Mouse (Mus musculus): ENCODE measurements around the gene Wdcp.
"Not testable (repeated sequence)": the region's sequence is repeated elsewhere in the genome, so short reads cannot be mapped to it uniquely, and the experiment has no call there.

The Wdcp gene

DNA sequence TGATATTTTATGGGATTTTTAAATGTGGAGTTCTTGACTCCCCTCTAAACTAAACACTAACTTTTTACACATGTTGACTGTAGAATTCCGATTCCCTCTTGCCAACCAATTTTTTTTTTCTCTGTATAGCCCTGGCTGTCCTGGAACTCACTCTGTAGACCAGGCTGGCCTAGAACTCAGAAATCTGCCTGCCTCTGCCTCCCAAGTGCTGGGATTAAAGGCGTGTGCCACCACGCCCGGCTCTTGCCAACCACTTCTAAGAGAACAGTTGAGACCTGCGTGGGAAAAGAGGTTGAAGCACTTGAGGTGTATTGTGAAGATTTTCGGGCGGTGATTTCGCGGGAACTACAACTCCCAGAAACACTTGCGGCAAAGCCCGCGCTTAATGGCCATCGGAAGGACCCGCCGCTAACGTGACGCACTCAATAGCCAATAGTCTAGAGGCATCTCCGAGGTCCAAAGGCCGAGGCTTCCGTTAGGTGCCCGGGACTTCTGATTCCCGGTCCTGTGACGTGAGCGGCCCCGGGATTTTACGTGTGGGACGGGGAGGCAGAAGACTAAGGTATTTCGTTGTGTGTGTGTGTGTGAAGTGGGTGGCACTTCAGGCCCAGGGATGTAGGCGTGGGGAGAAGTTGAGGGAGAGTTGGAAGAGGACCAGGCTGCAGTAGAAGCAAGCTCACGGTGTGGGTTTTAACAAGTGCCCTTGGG, at the start of gene Wdcp:
Gene Wdcp (plus strand): TSS at position 414 of the 708 bp plus-strand sequence.
- DNase-seq = peak; percentile 89 to 96

DNA sequence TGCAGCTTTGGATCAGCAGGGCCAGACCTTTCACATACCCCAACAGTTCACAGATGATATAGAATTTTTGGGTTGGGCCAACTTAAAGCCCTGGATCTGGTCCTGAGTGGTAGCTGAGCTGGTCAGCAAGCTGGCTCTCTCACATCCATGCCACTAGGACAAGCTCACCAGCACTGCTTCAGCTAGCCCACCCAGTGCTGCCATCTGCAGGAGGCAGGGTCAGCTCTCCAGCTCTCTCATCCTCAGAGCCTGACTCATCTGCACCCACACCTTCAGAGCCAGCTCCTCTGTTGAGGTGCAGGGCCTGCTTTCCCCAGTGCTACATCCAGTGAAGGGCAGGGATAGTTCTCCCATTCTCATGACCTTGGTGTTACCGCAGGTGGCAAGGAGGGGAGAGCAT, 49.4 kb upstream of the Wdcp start:
- no peak for DNase-seq

DNA sequence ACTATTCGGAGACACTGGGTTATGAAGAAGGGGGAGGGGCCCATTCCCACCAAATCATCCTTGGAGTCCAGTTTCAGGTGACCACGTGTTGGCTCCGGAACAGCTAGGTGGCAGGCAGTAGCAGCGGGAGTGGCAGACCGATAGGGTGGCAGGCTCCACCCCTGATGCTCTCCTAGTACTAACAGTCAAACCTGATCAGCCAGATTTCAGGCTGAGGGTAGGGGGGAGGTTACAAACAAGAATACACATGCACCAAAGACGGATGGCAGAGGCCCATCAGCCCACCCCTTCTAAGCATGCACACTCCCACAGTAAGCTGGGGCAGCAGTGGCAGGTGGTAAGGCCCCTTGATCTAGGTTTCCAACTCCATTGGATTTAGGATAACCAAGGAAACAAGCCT, 45.6 kb upstream of the Wdcp start:
- not testable (repeated sequence) for DNase-seq

DNA sequence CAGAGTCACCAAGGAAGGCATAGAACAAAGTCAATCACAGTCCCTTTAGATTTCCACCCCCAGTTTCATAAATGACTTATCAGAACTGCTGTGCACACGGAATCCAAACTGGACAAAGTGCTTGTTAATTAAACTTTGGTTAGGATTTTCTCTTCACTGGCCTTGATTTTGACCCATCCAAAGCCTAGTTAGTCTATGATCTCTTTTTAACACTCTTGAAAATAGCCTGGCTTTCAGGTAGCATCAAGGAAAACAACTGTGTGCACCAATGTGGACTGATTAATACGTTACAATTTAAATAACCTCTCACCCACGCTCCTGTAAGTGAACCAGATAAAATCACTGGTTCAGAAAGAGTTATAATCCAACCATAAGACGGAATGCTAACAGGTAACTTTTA, 32.1 kb upstream of the Wdcp start:
- no peak for DNase-seq

DNA sequence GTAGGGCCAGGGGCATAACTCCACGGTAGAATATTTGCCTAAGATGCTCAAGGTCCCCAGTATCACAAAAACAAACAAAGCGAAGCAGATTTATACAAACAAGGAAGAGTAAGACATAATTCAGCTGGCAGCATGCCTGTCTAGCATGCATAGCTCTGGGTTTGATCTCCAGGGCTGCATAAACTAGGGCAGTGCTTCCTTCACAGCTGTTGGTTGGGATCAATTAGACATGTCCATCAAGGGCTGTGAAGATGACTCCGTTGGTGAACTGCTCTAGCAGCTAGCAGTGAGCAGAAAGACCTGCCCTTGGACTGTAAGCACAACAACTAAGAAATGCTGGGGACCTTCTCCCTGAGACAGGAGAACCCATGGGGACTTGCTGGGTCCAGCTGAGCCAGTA, 31.4 kb upstream of the Wdcp start:
- no peak for DNase-seq

DNA sequence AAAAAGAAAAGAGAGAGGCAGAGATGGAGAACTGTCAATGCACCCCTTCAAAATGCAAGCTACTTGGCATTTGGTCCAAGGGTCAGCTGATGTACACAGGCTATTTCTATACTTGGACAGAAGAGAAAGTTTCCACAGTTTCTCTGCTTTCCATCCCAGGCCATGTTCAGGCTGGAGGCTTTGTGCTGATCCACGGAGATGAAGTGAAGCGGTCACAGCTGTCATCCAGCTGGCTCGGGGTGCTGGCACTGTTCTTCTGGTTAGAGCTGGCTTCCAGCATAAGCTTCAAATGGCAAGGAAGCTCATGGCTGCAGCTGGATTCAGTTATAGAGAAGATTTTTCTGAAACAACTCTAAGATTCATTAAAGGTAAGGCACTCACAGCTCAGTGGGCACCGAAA, 29.5 kb upstream of the Wdcp start:
- no peak for DNase-seq

DNA sequence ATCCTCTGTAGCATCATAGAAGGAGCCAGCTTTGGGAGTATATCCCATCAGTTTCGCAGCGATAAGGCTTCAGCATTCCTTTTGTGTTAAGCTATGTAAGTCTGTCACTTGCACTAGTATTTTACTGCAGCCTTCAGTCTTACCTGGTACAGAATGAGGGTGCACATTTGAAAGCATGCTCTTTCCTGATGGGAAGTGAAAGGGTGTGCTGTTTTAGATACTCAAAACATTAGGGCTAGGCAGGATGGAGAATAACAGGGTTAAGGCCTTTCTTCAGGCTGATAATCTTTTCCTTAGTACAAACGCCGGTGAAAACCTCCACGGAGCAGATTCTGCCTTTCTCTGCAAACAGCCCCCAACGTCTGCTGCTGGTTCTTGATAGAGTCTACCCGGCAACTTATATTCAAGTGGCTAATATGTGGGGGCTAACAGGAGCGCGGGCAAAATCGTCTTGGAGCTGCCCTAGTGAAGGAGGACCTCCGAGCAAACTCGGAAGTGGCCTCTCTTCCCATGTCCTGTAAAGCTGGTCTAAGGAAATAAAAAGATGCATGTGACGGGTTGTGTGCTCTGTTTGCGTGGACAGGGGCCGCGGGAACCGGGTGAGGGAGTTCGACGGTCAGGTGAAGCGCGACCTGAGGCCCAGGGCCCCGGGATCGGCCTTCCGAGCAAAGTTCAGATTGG, 26.3 kb upstream of the Wdcp start:
- DNase-seq = no peak

DNA sequence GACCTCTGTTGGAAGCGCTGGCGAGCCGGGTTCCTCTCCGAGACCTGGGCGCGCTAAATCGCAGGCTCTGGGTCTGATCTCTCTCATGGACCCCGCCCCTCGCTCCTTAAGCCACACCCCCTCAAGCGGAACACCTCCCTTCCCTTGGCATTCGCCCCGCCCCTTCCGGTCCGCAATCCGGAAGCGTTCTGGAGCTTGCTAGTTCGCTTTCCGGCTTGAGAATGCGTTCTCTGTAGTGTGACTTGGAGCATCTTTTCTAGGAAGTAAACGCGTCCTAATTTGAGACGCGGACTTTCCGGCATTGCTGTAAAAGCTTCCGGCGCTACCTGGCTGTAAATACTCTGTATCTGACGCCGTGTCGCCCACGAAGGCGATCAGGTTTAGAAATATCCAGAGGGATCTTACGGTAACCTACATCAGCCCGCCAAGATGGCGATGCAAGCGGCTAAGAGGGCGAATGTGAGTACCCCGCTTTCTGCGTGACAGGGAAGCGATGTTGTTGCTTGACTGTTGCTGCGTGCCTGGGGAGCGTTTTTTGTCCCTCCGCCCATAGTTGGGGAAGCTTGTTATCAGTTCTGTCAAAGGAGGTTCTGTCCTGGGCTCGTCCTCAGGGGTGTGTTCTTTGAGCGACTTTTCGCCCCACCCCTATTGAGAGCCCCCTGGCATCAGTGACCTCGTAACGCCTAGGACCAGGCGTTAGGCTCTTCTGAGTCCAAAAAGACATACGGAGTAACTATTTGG, 25.6 kb upstream of the Wdcp start, which contains the start of gene Sf3b6:
Gene Sf3b6 (plus strand): TSS at position 184 of the 741 bp plus-strand sequence.
- peak; percentile 98 to 99 for DNase-seq

DNA sequence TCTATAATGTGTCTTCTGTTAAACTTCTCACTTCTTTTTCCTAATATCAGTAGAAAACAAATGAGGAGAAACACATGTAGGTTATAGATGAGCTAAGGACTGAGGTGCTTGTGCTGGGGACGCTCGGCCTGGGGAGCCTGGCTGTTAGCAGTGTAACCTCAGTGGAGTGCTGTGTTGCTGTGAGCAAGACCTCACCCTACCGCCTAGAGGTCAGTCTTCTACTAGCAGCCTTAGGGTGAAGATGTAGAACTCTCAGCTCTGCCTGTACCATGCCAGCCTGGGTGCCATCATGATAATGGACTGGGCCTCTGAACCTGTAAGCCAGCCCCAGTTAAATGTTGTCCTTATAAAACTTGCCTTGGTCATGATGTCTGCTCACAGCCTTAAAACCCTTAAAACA, 15.8 kb upstream of the Wdcp start:
- no peak for DNase-seq

DNA sequence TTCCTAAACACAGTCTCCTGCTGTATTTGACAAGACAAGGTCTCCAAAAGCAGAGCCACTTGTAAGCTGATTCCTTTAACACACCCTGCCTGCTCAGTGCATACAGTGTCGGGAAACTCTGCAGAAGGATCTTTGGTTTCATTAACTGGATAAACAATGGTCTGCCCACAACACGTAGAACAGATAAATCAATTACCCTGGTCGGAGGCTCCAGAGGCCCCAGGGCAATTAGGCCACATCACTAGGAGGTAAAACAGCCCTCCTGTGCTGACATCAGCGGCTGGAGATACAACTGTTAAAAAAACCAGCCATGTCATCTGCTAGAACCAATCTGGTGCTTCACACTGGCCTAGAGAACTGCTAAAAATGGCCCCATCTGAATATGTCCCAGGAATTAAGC, 6.1 kb upstream of the Wdcp start:
- DNase-seq = no peak

DNA sequence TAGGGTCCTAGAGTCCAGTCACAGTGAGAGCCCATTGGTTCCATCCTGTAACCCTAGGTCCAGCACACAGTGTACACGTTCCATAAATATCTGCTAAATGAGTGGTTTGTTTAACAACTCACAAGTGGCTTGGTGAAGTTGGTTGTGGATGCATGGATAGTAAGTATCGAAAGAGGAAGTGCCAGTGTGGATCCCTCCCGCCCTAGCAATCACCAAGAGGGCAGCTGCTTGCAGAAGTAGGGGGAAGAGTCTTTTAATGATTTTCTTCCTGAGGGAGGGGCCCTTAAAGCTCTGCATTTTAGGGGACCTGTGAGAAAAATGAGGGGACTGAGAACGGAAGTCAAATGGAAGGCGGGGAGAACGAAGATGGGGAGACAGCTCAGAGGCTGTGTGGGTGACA, 3.1 kb upstream of the Wdcp start:
- DNase-seq = no peak

DNA sequence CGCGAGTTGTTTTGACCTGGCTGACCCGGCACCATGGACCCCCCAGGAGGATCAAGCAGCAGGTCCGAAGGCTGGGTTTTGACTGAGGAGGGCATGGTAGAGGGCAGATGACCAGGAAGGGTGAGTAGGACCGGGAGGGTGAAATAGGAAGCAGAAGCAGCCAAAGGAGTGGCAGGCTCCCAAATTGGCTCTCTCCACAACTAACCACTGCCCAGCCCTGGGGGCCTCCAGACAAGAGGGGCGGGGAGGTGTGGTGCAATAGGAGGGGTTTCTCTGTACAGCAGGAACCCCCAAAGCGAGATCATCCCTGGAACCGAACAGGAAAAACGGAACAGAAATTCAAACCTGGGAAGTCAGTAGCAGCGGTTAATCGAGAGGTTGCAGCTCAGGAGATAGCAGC, 2.4 kb upstream of the Wdcp start:
- peak; percentile 27 to 39 for DNase-seq

DNA sequence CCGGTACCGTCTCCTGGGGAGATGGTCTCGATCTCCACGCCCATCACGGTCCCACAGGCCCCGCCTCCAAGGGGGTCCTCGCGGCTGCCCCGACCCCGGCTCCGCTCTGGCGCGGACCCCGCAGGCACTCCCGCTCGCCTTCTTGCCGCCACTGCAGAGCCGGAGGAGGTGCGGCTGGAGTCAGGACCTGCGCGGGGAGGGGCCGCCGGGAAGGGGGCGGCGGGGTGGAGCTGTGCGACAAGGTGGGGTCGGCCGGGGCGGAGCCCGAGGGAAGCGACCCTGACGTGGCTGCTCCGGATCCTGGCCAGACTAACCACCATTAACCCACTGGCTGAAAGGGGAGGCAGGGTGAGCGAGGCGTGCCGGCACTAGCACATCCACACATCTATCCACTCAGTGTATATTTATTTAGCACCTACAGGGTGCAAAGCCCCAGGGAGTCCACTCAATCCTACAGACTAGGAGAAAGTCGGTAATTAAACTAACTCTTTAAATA, 1.7 kb upstream of the Wdcp start, which contains the start of gene Fkbp1b:
Gene Fkbp1b (minus strand): TSS at position 200 of the 496 bp plus-strand sequence.
- peak; percentile 72 to 76 for DNase-seq

DNA sequence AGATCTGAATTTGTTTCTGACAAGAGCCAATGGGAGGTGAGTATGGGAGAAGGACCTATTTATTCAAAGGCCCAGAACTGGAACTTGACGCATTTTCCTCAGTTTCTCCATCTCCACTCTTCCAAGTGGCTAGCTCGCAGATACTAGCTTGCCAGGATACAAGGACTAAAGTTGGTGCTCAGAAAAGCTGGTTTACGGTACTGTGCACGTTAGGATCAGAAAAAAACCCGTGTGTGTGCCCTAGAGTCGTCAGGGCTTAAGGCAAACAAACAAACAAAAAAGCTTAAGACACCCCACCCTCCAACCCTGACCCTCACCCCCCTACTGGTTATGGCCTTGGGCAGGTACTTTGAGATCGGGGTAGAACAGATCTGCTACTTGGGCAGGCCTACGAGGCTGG, 647 bp upstream of the Wdcp start:
- peak in 1 of 2 experiments; percentile 22 for DNase-seq

DNA sequence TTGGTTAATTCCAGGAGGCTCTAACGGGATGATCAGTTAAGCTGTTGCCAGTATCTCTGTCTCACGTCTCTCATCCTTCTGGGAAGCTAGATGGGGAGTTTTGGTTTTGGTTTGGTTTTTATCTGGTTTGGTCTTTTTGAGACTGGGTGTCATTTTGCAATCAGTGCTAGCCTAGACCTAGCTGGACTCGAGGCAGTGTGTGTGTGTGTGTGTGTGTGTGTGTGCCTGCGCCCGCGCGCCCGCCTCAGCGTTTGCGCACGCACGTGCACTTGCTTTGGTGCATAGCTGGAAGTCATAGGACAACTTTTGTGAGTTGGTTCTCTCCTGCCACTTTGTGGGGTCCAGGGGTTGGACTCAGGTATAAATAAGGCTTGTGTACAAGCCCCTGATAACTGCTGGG, 638 bp downstream of the Wdcp start:
- peak; percentile 29 to 49 for DNase-seq

DNA sequence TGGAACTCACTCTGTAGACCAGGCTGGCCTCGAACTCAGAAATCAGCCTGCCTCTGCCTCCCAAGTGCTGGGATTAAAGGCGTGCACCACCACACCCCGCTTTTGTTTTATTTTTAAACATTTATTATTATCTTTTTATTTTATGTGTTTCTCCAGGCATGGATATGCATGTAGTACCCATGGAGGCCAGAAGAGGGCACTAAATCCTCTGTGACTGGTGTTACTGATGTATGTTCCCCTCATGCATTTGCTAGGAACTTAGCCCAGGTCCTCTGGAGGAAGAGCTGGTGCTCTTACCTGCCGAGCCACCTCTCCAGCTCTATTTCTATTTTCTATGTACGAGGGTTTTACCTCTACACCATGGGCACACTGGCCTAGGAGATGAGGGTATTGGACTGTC, 13.1 kb downstream of the Wdcp start:
- DNase-seq = no peak

DNA sequence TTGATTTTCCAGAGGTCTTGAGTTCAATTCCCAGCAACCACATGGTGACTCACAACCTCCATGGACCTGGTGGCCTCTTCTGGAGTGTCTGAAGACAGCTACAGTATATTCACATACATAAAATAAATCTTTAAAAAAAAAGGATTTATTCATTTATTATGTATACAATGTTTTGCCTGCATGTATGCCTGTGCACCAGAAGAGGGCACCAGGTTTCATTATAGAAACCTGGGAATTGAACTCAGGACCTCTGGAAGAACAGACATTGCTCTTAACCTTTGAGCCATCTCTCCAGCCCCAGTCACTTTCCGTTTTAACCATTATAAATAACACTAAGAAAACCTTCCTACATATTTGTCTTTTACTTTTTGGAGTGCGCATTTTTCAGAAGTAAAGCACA, 13.7 kb downstream of the Wdcp start:
- no peak for DNase-seq

DNA sequence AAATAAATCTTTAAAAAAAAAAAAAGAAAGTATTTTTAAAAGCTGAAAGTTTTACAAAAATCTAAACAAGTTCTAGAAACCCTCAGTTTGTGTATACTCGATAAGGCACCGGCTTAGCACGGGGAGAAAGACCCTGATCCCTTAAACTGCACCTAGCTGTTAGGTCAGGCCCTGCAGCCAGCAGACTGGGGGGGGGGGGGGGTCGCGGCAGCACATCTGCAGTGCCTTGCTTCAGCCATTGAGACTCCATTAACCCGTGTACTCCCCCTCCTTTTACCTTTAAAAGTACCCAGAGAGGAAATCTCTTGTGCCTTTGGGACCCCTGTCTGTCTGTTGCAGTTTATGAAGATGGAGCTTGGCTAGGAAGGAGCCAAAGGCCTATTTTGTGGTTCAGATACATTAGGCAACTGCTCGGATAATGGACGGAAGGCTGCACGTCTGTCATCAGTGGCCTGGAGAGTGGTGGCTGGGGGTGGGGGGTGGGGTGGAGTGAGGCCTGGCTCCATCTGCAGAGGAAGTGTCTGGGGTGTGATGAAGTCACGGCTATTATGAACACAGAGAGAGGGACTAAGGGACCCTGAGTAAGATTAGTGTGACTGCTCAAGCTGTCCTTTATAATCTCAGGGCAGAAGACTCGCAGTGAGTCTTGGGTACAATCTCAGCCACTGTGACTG, 16.3 kb downstream of the Wdcp start:
- DNase-seq = no peak

DNA sequence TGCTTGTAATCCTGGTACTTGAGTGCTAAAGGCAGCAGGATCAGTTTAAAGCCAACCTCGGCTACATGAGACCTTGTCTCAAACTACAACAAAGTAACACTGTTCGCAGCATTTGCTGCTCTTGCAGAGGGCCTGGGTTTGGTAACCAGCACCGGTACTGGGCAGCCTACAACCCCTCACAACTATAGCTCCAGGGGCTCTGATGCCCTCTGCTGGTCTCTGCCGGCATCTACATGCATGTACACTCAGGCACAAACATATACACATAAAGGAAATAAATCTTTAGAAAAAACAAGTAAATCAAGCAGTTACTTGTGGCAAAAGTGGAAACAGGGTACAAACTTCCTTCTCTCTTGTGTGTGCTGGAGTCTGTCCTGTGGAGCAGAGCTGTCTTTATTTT, 19.6 kb downstream of the Wdcp start:
- DNase-seq = no peak

DNA sequence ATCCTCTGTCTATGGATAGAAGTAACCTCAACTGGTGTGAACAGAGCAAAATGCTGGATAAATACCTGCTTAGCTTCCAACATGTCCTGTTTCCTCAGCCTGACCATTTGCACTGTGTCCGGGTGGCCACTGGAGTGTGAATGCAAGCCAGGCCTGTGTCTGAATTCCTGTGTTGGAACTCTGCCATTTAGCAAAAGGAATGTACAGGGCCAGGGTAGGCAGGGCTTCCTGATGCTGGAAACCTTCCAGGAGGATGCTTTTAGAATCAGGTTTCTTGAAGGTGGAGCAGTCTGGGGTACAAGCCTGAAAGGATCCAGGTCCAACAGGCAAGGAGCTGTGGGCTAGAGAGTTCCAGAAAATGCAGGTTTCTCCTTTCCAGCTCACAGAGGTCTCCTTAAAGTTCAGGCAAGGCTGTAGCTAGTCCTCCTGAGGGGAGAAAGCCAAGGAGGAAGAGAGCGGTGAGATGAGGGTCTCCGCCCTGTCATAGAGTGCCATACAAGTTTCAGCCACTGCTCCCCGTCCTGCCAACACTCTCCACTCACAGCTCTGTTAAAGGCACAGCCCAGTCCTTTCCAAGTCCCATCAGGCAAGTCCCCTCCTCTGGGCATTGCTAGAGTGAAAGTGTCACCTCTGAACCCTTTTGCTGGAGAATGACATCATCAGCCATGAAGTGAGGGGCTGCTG, 20.7 kb downstream of the Wdcp start:
- peak; percentile 25 to 35 for DNase-seq

DNA sequence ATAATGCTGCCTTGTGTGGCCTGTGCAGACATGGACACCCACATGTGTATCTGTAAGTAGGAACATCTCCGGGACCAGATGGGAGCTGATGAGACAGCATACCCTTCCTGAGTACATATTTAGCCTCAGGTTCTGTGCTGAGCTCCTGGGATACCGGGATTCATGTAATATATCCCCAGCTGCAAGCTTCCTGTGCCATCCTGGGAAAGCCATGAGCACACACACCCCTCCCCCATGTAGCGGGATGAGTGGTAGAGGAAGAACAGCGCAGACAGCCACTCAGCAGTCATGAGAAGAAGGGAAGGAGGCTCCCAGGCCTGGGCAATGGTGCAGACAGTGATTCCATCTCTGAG, 21.2 kb downstream of the Wdcp start:
- DNase-seq = no peak

DNA sequence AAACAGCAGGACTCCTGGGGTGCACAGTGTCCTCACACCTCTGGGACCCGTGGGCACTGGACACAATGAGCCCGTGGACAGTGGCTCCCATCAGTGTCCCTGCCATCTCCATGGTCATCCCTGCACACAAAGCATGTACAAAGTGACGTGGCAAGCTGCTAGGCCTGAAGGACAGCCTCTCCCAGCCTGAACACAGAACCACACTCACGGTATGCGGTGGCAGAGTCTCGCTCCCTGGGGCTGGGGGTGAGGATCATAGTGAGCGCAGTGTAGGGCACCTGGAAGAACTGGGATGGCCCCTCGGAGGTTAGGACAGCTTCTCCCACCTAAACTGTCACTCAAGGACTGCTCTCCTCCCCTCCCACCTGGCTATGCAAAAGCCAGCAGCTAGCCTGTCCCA, 25.8 kb downstream of the Wdcp start:
- no peak for DNase-seq

DNA sequence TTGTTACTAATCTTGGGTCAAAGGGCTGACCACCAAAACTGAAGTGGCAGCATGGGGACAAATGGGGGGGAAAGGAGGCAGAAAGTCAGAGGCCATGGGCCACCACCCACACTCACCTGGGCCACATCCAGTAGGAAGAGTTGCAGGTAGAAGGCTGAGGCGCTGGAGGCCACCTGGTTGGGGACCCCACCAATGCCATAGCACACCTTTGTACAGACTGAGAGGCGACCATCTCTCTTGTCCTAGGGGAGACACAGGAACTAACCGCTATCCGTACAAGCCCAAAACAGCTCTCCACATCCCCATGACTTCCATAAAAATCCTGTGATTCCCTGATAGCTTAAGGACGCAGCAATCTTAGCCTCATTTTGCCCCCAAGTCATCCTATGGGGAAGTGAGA, 28.2 kb downstream of the Wdcp start:
- DNase-seq = no peak

Measured in cerebellum, adult 18-20 months (tissue).